Mouse (Mus musculus): ENCODE results near the gene Ap2b1.

The Ap2b1 gene

DNA sequence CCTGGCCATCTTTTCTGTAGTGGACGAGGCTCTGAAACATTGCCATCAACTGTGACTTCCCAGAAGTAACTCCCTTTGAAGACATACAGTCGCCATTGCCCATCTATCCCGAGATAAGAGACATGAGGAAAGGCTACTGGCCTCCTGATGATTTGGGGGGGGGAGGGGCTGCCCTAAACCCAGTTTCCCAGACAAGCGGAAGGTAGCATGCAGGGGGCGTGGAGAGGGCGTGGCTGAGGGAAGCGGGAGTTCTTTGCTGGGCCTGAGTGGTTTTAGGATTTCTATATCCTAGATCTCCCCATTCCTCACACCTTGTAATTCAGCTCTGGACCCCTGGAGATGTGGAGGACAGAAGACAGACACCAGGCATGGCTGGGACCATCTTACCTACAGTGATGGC lies 145.0 kb downstream of the Ap2b1 start:
- DNase-seq (ENCODE audit: low spot score): no peak

DNA sequence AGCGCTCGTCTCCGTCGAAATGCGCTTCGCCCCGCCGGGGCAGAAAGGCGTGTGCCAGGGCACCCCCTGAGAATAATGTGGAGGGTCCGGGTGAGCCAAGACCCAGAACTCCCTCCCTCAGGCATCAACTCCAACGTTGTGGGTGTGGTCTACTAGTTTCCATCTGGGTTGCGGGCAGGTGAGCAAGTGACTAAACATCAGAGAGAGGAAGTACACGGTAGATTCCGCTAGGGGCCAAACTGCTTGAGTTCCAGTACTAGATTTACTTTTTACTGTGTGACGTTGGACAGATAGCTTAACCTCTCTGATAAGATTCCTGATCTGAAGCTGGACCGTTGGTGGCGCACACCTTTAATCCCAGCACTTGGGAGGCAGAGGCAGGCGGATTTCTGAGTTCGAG lies 146.2 kb downstream of the Ap2b1 start:
- DNase-seq (ENCODE audit: low spot score): no peak

DNA sequence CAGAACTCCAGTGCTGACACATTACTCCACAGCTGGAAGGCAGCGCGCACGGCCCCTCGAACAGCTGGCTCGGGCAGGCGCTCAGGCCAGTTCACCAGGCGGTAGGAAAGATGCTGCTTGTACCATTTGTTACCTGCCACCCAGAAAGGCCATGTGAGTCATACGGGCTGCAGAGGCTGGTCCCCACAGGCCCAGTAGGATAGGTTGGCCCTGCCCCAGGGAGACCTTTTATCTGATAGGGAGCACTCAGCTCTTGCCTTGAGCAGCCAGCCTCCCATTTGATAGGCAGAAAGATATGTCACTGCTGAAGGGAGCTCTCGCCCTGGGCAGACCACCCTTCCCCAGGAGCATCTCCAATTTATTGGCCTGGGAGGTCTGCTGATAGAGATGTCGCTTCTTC lies 148.8 kb downstream of the Ap2b1 start:
- no peak for DNase-seq (ENCODE audit: low spot score)

DNA sequence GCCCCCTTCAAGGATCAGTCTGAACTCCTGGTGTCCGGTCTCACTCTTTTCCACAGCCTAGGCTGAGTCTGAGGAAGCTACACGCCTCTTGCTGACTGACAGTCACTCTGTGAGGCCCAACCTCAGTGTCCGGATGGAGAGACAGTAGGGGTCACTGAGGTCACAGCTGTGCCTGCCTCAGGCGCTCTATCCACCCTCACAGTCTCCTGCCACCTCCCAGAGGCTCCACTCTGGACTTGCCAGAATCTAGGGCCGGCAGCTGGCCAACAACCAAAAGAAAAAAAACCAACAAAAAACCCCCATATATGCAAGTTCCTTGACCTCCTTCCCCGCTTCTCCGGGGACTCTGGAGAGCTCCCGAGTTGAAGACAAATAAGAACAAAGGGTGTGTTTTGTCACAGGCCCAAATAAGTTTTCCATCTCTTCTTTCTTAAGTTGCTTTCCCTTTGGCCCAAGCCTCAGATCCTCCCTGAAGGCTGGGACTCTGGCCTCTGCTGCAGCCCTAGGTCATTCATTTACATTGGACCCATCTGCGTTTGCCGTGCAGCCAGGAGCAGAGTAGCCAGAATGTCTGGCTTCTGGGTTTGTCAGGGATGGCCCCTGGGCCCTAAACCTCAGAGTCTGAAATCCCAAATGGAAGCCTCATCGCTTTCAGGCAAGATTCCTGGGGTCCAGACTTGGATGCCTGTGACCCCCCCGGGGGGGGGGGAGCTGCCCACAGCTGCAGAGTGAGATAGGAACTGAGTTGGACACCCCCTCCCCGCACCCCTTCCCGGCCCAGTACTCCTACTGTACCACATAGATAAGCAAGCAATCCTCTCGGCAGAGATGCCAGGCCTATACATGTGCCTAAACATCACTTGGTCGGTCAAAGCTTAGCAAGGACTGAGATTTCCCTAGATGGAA lies 149.4 kb downstream of the Ap2b1 start:
- DNase-seq (ENCODE audit: low spot score): no peak

DNA sequence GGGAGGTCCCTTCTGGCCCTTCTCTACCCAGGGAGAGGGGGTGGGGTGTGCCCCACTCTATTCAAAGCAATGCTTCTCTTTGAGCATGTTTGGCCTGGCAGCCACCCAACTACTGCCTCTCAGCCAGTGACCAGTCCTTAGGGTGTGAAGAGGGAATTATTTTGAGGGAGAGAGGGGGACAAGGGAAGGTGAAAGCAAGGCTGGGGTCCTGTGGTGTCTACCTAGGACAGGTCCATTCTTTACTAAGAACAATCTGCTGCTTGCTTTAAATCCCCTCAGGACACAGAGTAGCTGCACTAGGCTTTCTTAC lies 150.1 kb downstream of the Ap2b1 start:
- DNase-seq (ENCODE audit: low spot score): no peak

DNA sequence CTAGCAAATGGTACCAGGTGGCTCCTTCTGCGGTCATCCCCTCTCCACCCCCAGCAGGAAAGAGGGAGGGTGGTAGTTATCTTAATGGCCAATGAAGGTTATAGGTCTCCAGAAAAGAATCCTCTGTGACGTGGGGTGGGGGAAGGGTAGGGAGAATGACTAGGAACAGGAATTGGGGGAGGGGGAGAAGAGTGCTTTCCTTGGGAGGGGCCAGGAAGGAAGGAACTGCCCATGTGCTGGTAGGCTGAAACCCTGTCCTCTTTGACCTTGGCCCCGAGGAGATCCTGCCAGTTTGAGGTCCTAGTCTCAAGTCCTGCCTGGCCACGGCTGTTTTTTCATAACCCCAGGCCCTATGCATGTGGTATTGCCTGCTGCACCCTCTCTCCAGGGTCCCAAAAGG lies 150.5 kb downstream of the Ap2b1 start:
- no peak for DNase-seq (ENCODE audit: low spot score)

DNA sequence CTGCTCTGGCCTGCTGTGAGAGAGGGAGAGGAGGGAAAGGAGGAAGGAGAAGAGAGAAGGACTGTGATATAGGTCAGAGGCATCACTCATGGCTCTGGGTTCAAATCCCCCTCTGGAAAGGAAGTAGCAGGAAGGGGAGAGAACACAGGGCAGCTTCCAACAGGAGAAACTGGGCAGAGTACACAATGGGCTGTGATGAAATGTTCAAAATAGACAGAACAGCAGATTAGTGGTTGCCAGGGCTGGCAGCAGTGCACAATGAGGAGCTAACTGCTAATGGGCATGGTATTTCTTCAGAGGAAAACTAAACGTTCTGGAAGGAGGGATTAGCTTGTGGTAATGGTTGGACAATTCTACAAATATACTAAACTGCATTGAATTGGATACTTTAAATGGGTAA lies 151.7 kb downstream of the Ap2b1 start:
- DNase-seq (ENCODE audit: low spot score): no peak

DNA sequence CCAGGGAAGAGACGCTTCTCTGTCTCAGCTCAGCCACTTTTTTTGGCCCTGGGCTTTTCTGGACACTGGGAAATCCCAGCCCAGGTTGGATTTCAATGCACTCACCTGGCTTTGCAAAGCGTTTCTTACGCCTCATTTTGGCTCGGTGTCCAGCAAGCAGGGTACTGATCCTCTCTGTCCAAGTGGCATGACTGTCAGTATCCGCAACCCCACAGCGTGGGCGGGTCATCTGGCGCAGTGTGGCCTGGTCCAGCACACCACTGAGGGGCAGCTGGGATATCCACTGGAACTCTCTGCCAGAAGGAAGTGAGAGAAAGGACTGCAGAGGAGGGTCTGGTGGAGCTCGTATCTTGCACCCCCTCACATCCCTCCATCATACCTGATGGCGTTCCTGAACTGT lies 152.5 kb downstream of the Ap2b1 start:
- DNase-seq (ENCODE audit: low spot score): no peak

DNA sequence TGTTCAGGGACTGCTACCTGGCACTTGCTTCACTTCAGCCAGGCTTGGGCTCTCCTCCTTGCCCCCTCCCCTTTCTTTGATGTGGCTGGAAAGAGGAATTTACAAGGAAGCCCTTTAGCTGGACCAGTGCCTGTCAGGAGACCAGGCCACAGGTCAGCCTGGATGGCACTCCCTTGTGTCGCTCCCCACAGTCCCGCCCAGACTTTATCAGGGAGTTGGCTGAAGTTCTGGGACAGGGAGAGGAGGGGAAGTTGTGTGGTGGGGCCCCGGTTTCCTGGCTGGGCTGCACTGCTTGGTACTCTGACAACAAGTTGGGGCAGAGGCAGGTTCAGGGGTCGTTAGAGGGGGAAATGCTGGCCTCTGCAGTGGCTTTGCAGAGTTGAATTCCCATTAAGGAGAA lies 155.7 kb downstream of the Ap2b1 start:
- DNase-seq (ENCODE audit: low spot score): no peak

Data from testis, postnatal 14 days (tissue).